Mouse (Mus musculus) MEL (cell line): ENCODE data around the gene Gm37240. TPM values are rescaled to one million over a fixed set of nuclear protein-coding genes. Genes with fewer than 3 reads are reported as not detected.

Experiments
- DNase-seq: peaks from one replicate; pipeline ENCODE4 v3.0.0; 2011; ENCODE audit warnings: low read depth, low spot score
- H3K27ac ChIP-seq: 2 replicates; pipeline ENCODE4 v1.5.1; 2012; ENCODE audit warnings: low read depth, mild to moderate bottlenecking, control low read depth, low read length, moderate library complexity; ENCODE audit not compliant: control insufficient read depth
- H3K27me3 ChIP-seq, 2 experiments: fragments of 150-350 bp in 1 of 2; sonication (generic) in 1 of 2; 2 replicates each; pipeline ENCODE4 v1.6.1; 2012; ENCODE audit warnings: low read length in 2 of 2, mild to moderate bottlenecking in 2 of 2, improper control_type of control experiment in 1 of 2, moderate library complexity in 1 of 2; ENCODE audit not compliant: insufficient read depth in 2 of 2, control insufficient read depth in 1 of 2
- H3K36me3 ChIP-seq, 2 experiments: 2 replicates each; pipeline ENCODE4 v1.6.1; 2012 to 2014; ENCODE audit warnings: low read length in 2 of 2, improper control_type of control experiment in 1 of 2, inconsistent platforms in 1 of 2, mild to moderate bottlenecking in 1 of 2; ENCODE audit not compliant: insufficient read depth in 2 of 2, control insufficient read depth in 1 of 2
- H3K4me1 ChIP-seq, 2 experiments: fragments of 150-350 bp in 1 of 2; sonication (generic) in 1 of 2; 2 replicates each; pipeline ENCODE4 v1.6.1; 2012; ENCODE audit warnings: low read length in 2 of 2, improper control_type of control experiment in 1 of 2, mild to moderate bottlenecking in 1 of 2; ENCODE audit not compliant: insufficient read depth in 2 of 2, control insufficient read depth in 1 of 2
- H3K4me3 ChIP-seq, 2 experiments: fragments of 150-350 bp in 1 of 2; sonication (generic) in 1 of 2; 2 replicates each; pipeline ENCODE4 v1.5.1; 2012; ENCODE audit warnings: low read depth in 2 of 2, low read length in 2 of 2, mild to moderate bottlenecking in 2 of 2, moderate library complexity in 2 of 2, control low read depth in 1 of 2, improper control_type of control experiment in 1 of 2; ENCODE audit not compliant: control insufficient read depth in 1 of 2, insufficient read depth in 1 of 2
- H3K79me2 ChIP-seq: 2 replicates; pipeline ENCODE4 v1.6.1; 2012; ENCODE audit warnings: mild to moderate bottlenecking, low read length, moderate library complexity; ENCODE audit not compliant: control insufficient read depth, poor library complexity, insufficient read depth
- H3K9ac ChIP-seq: 2 replicates; pipeline ENCODE4 v1.6.1; 2012; ENCODE audit warnings: low read depth, mild to moderate bottlenecking, control low read depth, low read length, moderate library complexity; ENCODE audit not compliant: control insufficient read depth, poor library complexity, severe bottlenecking
- H3K9me3 ChIP-seq: fragments of 150-350 bp; sonication (generic); replicated peaks from 2 replicates; pipeline ENCODE4 v1.6.1; 2012; ENCODE audit warnings: mild to moderate bottlenecking, low read length, improper control_type of control experiment, moderate library complexity; ENCODE audit not compliant: insufficient read depth
- BHLHE40 ChIP-seq: IDR thresholded peaks from 2 replicates; pipeline ENCODE4 v1.6.1; 2012; ENCODE audit warnings: low read depth, mild to moderate bottlenecking, inconsistent platforms, low read length, improper control_type of control experiment, borderline replicate concordance
- E2F4 ChIP-seq: IDR thresholded peaks from 2 replicates; pipeline ENCODE4 v1.6.1; 2011; ENCODE audit warnings: low read depth, low read length, improper control_type of control experiment, borderline replicate concordance
- ELF1 ChIP-seq: IDR thresholded peaks from 2 replicates; pipeline ENCODE4 v1.6.1; 2014; ENCODE audit warnings: low read depth, mild to moderate bottlenecking, inconsistent platforms, low read length, improper control_type of control experiment, moderate library complexity
- ETS1 ChIP-seq: IDR thresholded peaks from 2 replicates; pipeline ENCODE4 v1.6.1; 2012; ENCODE audit warnings: low read depth, mild to moderate bottlenecking, inconsistent platforms, low read length, improper control_type of control experiment, moderate library complexity
- GABPA ChIP-seq: IDR thresholded peaks from 2 replicates; pipeline ENCODE4 v1.6.1; 2012; ENCODE audit warnings: low read depth, mild to moderate bottlenecking, inconsistent platforms, low read length, improper control_type of control experiment, moderate library complexity
- GATA1 ChIP-seq: IDR thresholded peaks from 2 replicates; pipeline ENCODE4 v1.6.1; 2011; ENCODE audit warnings: low read depth, low read length, improper control_type of control experiment
- HCFC1 ChIP-seq: IDR thresholded peaks from 2 replicates; pipeline ENCODE4 v1.6.1; 2012; ENCODE audit warnings: low read depth, mild to moderate bottlenecking, inconsistent platforms, low read length, improper control_type of control experiment, moderate library complexity
- KAT2A ChIP-seq: conservative IDR thresholded peaks from 2 replicates; pipeline ENCODE4 v1.6.1; 2012; ENCODE audit warnings: low read depth, low read length, improper control_type of control experiment, inconsistent platforms
- MAX ChIP-seq: IDR thresholded peaks from 2 replicates; pipeline ENCODE4 v1.6.1; 2011; ENCODE audit warnings: low read length, improper control_type of control experiment
- MAZ ChIP-seq: IDR thresholded peaks from 2 replicates; pipeline ENCODE4 v1.6.1; 2012; ENCODE audit warnings: low read depth, mild to moderate bottlenecking, inconsistent platforms, low read length, improper control_type of control experiment
- MYC ChIP-seq: IDR thresholded peaks from 2 replicates; pipeline ENCODE4 v1.6.1; 2011; ENCODE audit warnings: low read depth, mild to moderate bottlenecking, low read length, improper control_type of control experiment, moderate library complexity
- NELFE ChIP-seq: IDR thresholded peaks from 2 replicates; pipeline ENCODE4 v1.6.1; 2011; ENCODE audit warnings: low read depth, low read length, improper control_type of control experiment
- NRF1 ChIP-seq: IDR thresholded peaks from 2 replicates; pipeline ENCODE4 v1.6.1; 2014; ENCODE audit warnings: low read depth, mild to moderate bottlenecking, inconsistent platforms, low read length, improper control_type of control experiment, moderate library complexity; ENCODE audit not compliant: poor library complexity, insufficient read depth, severe bottlenecking
- POLR2AphosphoS2 ChIP-seq: IDR thresholded peaks from 2 replicates; pipeline ENCODE4 v1.6.1; 2011; ENCODE audit warnings: low read length, improper control_type of control experiment
- POLR2AphosphoS5 ChIP-seq: IDR thresholded peaks from 2 replicates; pipeline ENCODE4 v1.6.1; 2012; ENCODE audit warnings: low read depth, borderline replicate concordance, mild to moderate bottlenecking, inconsistent platforms, low read length, moderate library complexity, mixed read lengths
- SMC3 ChIP-seq: IDR thresholded peaks from 2 replicates; pipeline ENCODE4 v1.6.1; 2011; ENCODE audit warnings: low read depth, low read length, improper control_type of control experiment
- TAL1 ChIP-seq: IDR thresholded peaks from 2 replicates; pipeline ENCODE4 v1.6.1; 2012; ENCODE audit warnings: mild to moderate bottlenecking, inconsistent platforms, low read length, moderate library complexity, mixed read lengths
- TBP ChIP-seq: IDR thresholded peaks from 2 replicates; pipeline ENCODE4 v1.8.0; 2011; ENCODE audit warnings: low read depth, low read length, improper control_type of control experiment
- UBTF ChIP-seq: IDR thresholded peaks from 2 replicates; pipeline ENCODE4 v1.6.1; 2012; ENCODE audit warnings: low read depth, mild to moderate bottlenecking, inconsistent platforms, low read length, improper control_type of control experiment, moderate library complexity, borderline replicate concordance; ENCODE audit not compliant: insufficient read depth
- USF1 ChIP-seq: IDR thresholded peaks from 2 replicates; pipeline ENCODE4 v1.6.1; 2014; ENCODE audit warnings: low read depth, mild to moderate bottlenecking, inconsistent platforms, low read length, improper control_type of control experiment, moderate library complexity
- USF2 ChIP-seq, 2 experiments: IDR thresholded peaks; 2 replicates each; pipeline ENCODE4 v1.6.1; 2011 to 2012; ENCODE audit warnings: improper control_type of control experiment in 2 of 2, low read length in 2 of 2, borderline replicate concordance in 1 of 2, inconsistent platforms in 1 of 2, low read depth in 1 of 2, mild to moderate bottlenecking in 1 of 2; ENCODE audit not compliant: insufficient read depth in 1 of 2
- ZC3H11A ChIP-seq: IDR thresholded peaks from 2 replicates; pipeline ENCODE4 v1.6.1; 2012; ENCODE audit warnings: low read depth, mild to moderate bottlenecking, inconsistent platforms, low read length, improper control_type of control experiment
- ZMIZ1 ChIP-seq: IDR thresholded peaks from 2 replicates; pipeline ENCODE4 v1.6.1; 2012; ENCODE audit warnings: low read depth, mild to moderate bottlenecking, inconsistent platforms, low read length, improper control_type of control experiment, moderate library complexity
- polyA plus RNA-seq, 2 experiments: library from polyadenylated mRNA; stranded (reverse) in 1 of 2; unstranded in 1 of 2; fragments of >175 nt in 1 of 2; fragments of >200 nt in 1 of 2; gene quantifications; 2 replicates each; pipeline versions ENCODE4 v1.2.1 to v1.2.4; 2012; ENCODE audit warnings: low replicate concordance in 2 of 2, low read depth in 1 of 2; ENCODE audit not compliant: insufficient read length in 2 of 2, insufficient read depth in 1 of 2, missing spikeins in 1 of 2
- total RNA-seq: library from RNA; depleted of rRNA; stranded (reverse); fragments of 300-350 nt; gene quantifications from 2 replicates; pipeline ENCODE4 v1.2.3, GENCODE M21; 2012

The Gm37240 gene
- total and polyA plus RNA-seq, 3 experiments = 0.04 TPM; not detected in 2

DNA sequence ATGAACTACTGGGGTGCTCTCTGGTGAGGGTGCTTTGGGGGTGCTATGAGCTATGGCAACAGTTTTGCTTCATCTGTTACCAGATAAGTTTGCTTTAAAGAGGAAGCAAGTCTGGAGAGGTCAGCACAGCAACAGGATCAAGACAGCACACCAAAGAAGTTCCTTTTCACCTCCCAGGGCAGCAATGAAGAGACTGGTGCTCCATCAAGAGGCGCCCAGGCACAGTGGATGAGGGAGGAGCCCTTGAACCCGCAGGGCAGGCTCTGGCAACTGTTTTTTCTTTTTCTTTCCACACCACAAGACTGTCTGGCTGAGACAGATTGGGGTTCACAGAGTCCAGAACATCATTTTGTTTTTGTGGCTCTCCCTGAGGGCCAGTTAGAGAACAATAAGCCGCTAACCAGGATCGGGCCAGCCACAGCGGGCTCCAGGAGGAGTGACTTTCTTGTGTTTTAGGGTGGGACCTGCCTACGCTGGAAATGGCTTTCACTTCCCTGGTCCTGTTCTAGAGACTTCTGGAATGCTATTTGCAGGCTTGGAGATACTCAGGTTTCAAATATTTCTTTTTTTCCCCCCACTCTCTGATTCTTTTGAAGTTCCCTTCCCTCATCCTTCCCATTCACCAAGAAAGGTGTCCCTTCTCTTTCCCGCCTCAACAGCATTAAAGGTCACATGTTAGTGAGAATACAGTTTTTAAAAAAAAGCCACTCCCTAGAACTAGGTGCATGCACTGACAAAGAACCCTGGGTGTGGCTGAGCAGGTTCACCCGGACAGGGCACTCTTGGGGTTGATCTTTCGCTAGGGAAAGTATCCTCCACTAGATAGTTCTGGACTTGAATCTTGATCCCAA is 1241.9 kb downstream of the Gm37240 start:
- peak; percentile 98 for TF ChIP-seq TBP
- TF ChIP-seq UBTF = peak; percentile 98
- no peak for TF ChIP-seq POLR2AphosphoS2
- 0 out of 2 replicates have a peak, but pooled peaks have one; percentile 14 for TF ChIP-seq GATA1
- no peak overlapping the region for H3K4me3 ChIP-seq
- peak; percentile 70 for DNase-seq
- no peaks in the 10 kb centered on the region for H3K9me3 ChIP-seq
- no peaks in the 10 kb centered on the region; a peak in 2 of 4 replicates for H3K36me3 ChIP-seq
- H3K27ac ChIP-seq = no peak overlapping the region
- H3K9ac ChIP-seq = no peak overlapping the region
- no peaks in the 10 kb centered on the region for H3K79me2 ChIP-seq
- H3K27me3 ChIP-seq = no peaks in the 10 kb centered on the region
- peaks cover 0 to 10% of the 10 kb centered on the region in 2 experiments; a peak in 2 of 4 replicates for H3K4me1 ChIP-seq

- DNase-seq = no peak
- Histone ChIP-seq H3K4me3 (no peak overlapping the region), H3K36me3 (peaks cover 0 to 2% of the 10 kb centered on the region in 2 experiments; a peak in 2 of 4 replicates), H3K27ac (no peak overlapping the region), H3K27me3 (no peaks in the 10 kb centered on the region), H3K9me3 (no peaks in the 10 kb centered on the region), H3K9ac (no peak overlapping the region), H3K79me2 (no peaks in the 10 kb centered on the region), H3K4me1 (peaks cover 0 to 18% of the 10 kb centered on the region in 2 experiments; a peak in 2 of 4 replicates)
- no peak for TF ChIP-seq TAL1
- TF ChIP-seq NRF1 = no peak
- TF ChIP-seq SMC3 = no peak
- TF ChIP-seq USF1 = no peak
Measured at GRCm38 (mm10) chr3:84642942-84643341, 1244.4 kb downstream of the Gm37240 start.

DNA sequence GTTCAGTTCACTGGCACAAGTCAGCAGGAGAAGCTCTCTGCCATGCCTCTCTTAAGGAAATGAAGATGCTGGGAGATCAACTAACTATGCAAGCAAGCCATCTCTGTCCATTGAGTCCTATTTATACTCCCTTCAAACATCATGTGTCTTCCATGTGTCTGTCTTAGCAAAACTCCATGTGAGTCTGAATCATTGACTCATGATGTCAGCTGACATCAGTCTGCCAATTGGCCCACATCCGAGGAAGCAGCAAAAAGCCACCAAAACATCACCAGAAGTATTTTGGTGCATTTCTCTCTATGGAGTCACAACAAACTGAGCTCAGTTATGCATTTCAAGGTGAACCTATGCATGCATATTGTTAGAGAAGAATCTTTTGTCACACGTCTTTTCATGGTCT is 1245.9 kb downstream of the Gm37240 start:
- TF ChIP-seq USF1 (no peak), TAL1 (no peak), MAX (no peak), ELF1 (no peak), HCFC1 (no peak), GABPA (no peak), SMC3 (no peak), USF2 (IDR thresholded peaks at IDR 0.05; ENCODE audit: borderline replicate concordance in 1 of 2, insufficient read depth in 1 of 2, low read depth in 1 of 2, low read length in 2 of 2) (no peak), NELFE (no peak), KAT2A (no peak), E2F4 (no peak), ZC3H11A (no peak), MAZ (no peak), ZMIZ1 (no peak), POLR2AphosphoS5 (no peak), MYC (no peak), ETS1 (no peak), BHLHE40 (no peak)
- Histone ChIP-seq H3K27ac (no peak overlapping the region), H3K4me1 (peaks cover 2 to 22% of the 10 kb centered on the region in 2 experiments; a peak in 2 of 4 replicates), H3K9me3 (no peaks in the 10 kb centered on the region), H3K4me3 (no peak overlapping the region), H3K36me3 (peaks cover 0 to 2% of the 10 kb centered on the region in 2 experiments; a peak in 2 of 4 replicates), H3K27me3 (no peaks in the 10 kb centered on the region), H3K9ac (no peak overlapping the region), H3K79me2 (no peaks in the 10 kb centered on the region)
- DNase-seq = no peak
